Comparison of ENCODE assay signal across 10 mouse cellular contexts in genomic region chr3:67572918-67573317, GRCm38 (mm10). TPM values are rescaled to one million over a fixed set of nuclear protein-coding genes. Genes with fewer than 3 reads are reported as not detected.
DNase-seq lines count a peak whose midpoint lies in the region; ATAC-seq and TF ChIP-seq lines count a peak whose summit lies in the region.
"Had no signal": no experiment of that assay in that cellular context is flagged by ENCODE, and none has a peak within 500 bp of the region (broad histone marks: within the 10 kb centered on the region; RNA-seq: fewer than 3 reads in every experiment).

No protein-coding gene starts in this region.

- no peaks in the 10 kb centered on the region; the same call in 1 of the 2 replicates for H3K27me3 ChIP-seq in intestine, embryonic 14.5 days (replicated peaks; ENCODE audit: control insufficient read depth, insufficient read depth, low read length)
- no peaks in the 10 kb centered on the region; the same call in 1 of the 2 replicates for H3K27me3 ChIP-seq in intestine, embryonic 16.5 days (replicated peaks; ENCODE audit: control insufficient read depth, insufficient read depth, low read length)
- 0 out of 2 replicates have a peak, but pooled peaks cover 16% of the 10 kb centered on the region for H3K27me3 ChIP-seq in hindbrain, embryonic 15.5 days
- peaks cover 11% of the 10 kb centered on the region; the same call in 1 of the 2 replicates for H3K27me3 ChIP-seq in liver, embryonic 15.5 days
- 0 out of 2 replicates have a peak, but pooled peaks cover 7% of the 10 kb centered on the region for H3K27me3 ChIP-seq in neural tube, embryonic 15.5 days (replicated peaks)

- peak; percentile 50; the same call in 1 of the 2 replicates for ATAC-seq in intestine, embryonic 14.5 days (replicated peaks; ENCODE audit: low FRiP score, low TSS enrichment, low read depth)
- no peak for ATAC-seq in intestine, embryonic 16.5 days
- ATAC-seq in hindbrain, embryonic 15.5 days (ENCODE audit: low FRiP score, low read depth) = peak; percentile 67; the same call in 1 of the 2 replicates
- ATAC-seq in liver, embryonic 15.5 days (ENCODE audit: insufficient read depth) = peak; percentile 47
- 0 out of 2 replicates have a peak, but pooled peaks have one; percentile 43 for ATAC-seq in neural tube, embryonic 15.5 days (ENCODE audit: low FRiP score)

- H3K4me1 ChIP-seq in intestine, embryonic 14.5 days (replicated peaks; ENCODE audit: control insufficient read depth, insufficient read depth, low read length) = no peaks in the 10 kb centered on the region
- no peaks in the 10 kb centered on the region for H3K4me1 ChIP-seq in intestine, embryonic 16.5 days (ENCODE audit: control insufficient read depth, insufficient read depth, low read length)
- no peaks in the 10 kb centered on the region for H3K4me1 ChIP-seq in ES-E14 (ENCODE audit: control insufficient read depth in 2 of 2, insufficient read depth in 2 of 2, low read length in 2 of 2, poor library complexity in 1 of 2)
- H3K4me1 ChIP-seq in hindbrain, embryonic 15.5 days (replicated peaks) = 0 out of 2 replicates have a peak, but pooled peaks cover 3% of the 10 kb centered on the region
- peaks cover 4% of the 10 kb centered on the region; the same call in 1 of the 2 replicates for H3K4me1 ChIP-seq in liver, embryonic 15.5 days (replicated peaks)
- peaks cover 4% of the 10 kb centered on the region; the same call in 1 of the 2 replicates for H3K4me1 ChIP-seq in neural tube, embryonic 15.5 days
- H3K4me1 ChIP-seq: embryonic facial prominence, embryonic 12.5 days had no signal

- H3K36me3 ChIP-seq in intestine, embryonic 14.5 days (ENCODE audit: control insufficient read depth, insufficient read depth, low read length) = no peaks in the 10 kb centered on the region
- no peaks in the 10 kb centered on the region for H3K36me3 ChIP-seq in intestine, embryonic 16.5 days (ENCODE audit: control insufficient read depth, insufficient read depth, low read length)
- H3K36me3 ChIP-seq in ES-E14 (ENCODE audit: control insufficient read depth, insufficient read depth, low read length, poor library complexity, severe bottlenecking) = no peaks in the 10 kb centered on the region
- H3K36me3 ChIP-seq in hindbrain, embryonic 15.5 days = no peaks in the 10 kb centered on the region
- H3K36me3 ChIP-seq in liver, embryonic 15.5 days (replicated peaks) = no peaks in the 10 kb centered on the region
- no peaks in the 10 kb centered on the region for H3K36me3 ChIP-seq in neural tube, embryonic 15.5 days
- H3K36me3 ChIP-seq: embryonic facial prominence, embryonic 12.5 days had no signal

- H3K4me2 ChIP-seq in intestine, embryonic 14.5 days (ENCODE audit: low read length) = no peak overlapping the region
- H3K4me2 ChIP-seq in intestine, embryonic 16.5 days (ENCODE audit: low read depth, low read length) = no peak overlapping the region
- no peak overlapping the region for H3K4me2 ChIP-seq in hindbrain, embryonic 15.5 days
- H3K4me2 ChIP-seq in liver, embryonic 15.5 days = no peak overlapping the region
- no peak overlapping the region for H3K4me2 ChIP-seq in neural tube, embryonic 15.5 days
- H3K4me2 ChIP-seq: embryonic facial prominence, embryonic 12.5 days had no signal

- in situ Hi-C loops in ES-E14 (cut with MboI; ENCODE audit: low sequenced_read_pairs in 2 of 2, unreplicated experiment in 2 of 2) = no loop called here

- peak; percentile 61 for DNase-seq in intestine, embryonic 14.5 days (ENCODE audit: low spot score)
- peak; percentile 54 for DNase-seq in ES-E14 (ENCODE audit: low read depth, low spot score)
- DNase-seq in embryo, embryonic 11 days = peak; percentile 68
- no peak for DNase-seq in yolk sac, embryonic 10.5 days (ENCODE audit: low spot score)

- 70% methylated on average over 4 of the region's 4 CpGs for WGBS in intestine, embryonic 14.5 days
- WGBS in intestine, embryonic 16.5 days = 69% methylated on average over 4 of the region's 4 CpGs
- 69% methylated on average over 4 of the region's 4 CpGs for WGBS in hindbrain, embryonic 15.5 days
- 58% methylated on average over 4 of the region's 4 CpGs for WGBS in liver, embryonic 15.5 days (ENCODE audit: insufficient replicate concordance)
- 74% methylated on average over 4 of the region's 4 CpGs for WGBS in neural tube, embryonic 15.5 days

- no peaks in the 10 kb centered on the region for H3K9me3 ChIP-seq in intestine, embryonic 14.5 days (ENCODE audit: control insufficient read depth, low read length)
- H3K9me3 ChIP-seq in intestine, embryonic 16.5 days (ENCODE audit: control insufficient read depth, low read length) = no peaks in the 10 kb centered on the region
- H3K9me3 ChIP-seq in ES-E14 (ENCODE audit: control insufficient read depth, insufficient read depth, low read depth, low read length) = no peaks in the 10 kb centered on the region
- no peaks in the 10 kb centered on the region for H3K9me3 ChIP-seq in hindbrain, embryonic 15.5 days
- no peaks in the 10 kb centered on the region for H3K9me3 ChIP-seq in liver, embryonic 15.5 days (replicated peaks)
- H3K9me3 ChIP-seq in neural tube, embryonic 15.5 days (replicated peaks) = no peaks in the 10 kb centered on the region
- H3K9me3 ChIP-seq: embryonic facial prominence, embryonic 12.5 days had no signal

- no peak overlapping the region for H3K27ac ChIP-seq in intestine, embryonic 14.5 days (ENCODE audit: low read depth)
- H3K27ac ChIP-seq in intestine, embryonic 16.5 days (ENCODE audit: low read length) = no peak overlapping the region
- H3K27ac ChIP-seq in ES-E14 (ENCODE audit: insufficient read depth, low read depth, low read length, poor library complexity, severe bottlenecking) = no peak overlapping the region
- H3K27ac ChIP-seq in hindbrain, embryonic 15.5 days (replicated peaks) = no peak overlapping the region
- no peak overlapping the region for H3K27ac ChIP-seq in liver, embryonic 15.5 days (replicated peaks)
- H3K27ac ChIP-seq in neural tube, embryonic 15.5 days (replicated peaks) = no peak overlapping the region
- H3K27ac ChIP-seq: embryonic facial prominence, embryonic 12.5 days had no signal

- no peak overlapping the region for H3K4me3 ChIP-seq in intestine, embryonic 14.5 days (ENCODE audit: low read depth, low read length)
- H3K4me3 ChIP-seq in intestine, embryonic 16.5 days (ENCODE audit: low read length) = no peak overlapping the region
- no peak overlapping the region for H3K4me3 ChIP-seq in ES-E14 (ENCODE audit: insufficient read depth in 1 of 2, low read depth in 1 of 2, low read length in 2 of 2, poor library complexity in 1 of 2, severe bottlenecking in 1 of 2)
- no peak overlapping the region for H3K4me3 ChIP-seq in hindbrain, embryonic 15.5 days
- H3K4me3 ChIP-seq in liver, embryonic 15.5 days (replicated peaks) = no peak overlapping the region
- H3K4me3 ChIP-seq in neural tube, embryonic 15.5 days (replicated peaks) = no peak overlapping the region
- H3K4me3 ChIP-seq: embryonic facial prominence, embryonic 12.5 days; megakaryocyte, embryonic 14.5 days had no signal

- no peak overlapping the region for H3K9ac ChIP-seq in intestine, embryonic 14.5 days (ENCODE audit: low read length)
- H3K9ac ChIP-seq in intestine, embryonic 16.5 days (ENCODE audit: low read depth, low read length) = no peak overlapping the region
- H3K9ac ChIP-seq in ES-E14 (ENCODE audit: insufficient read depth, low read depth, low read length, poor library complexity, severe bottlenecking) = no peak overlapping the region
- no peak overlapping the region for H3K9ac ChIP-seq in hindbrain, embryonic 15.5 days
- H3K9ac ChIP-seq in liver, embryonic 15.5 days = no peak overlapping the region
- H3K9ac ChIP-seq in neural tube, embryonic 15.5 days (replicated peaks) = no peak overlapping the region
- H3K9ac ChIP-seq: embryonic facial prominence, embryonic 12.5 days had no signal

TF ChIP-seq in ES-E14, 5 proteins besides CTCF, POLR2A, EP300 and RAD21:
- no peak for TF ChIP-seq ZNF384 (IDR thresholded peaks at IDR 0.05; ENCODE audit: low read depth, low read length)
- no peak for TF ChIP-seq HCFC1 (IDR thresholded peaks at IDR 0.05; ENCODE audit: borderline replicate concordance, insufficient read depth, low read length)
- TF ChIP-seq CHD2 (IDR thresholded peaks at IDR 0.05; ENCODE audit: low read depth, low read length) = no peak
- TF ChIP-seq ZC3H11A (IDR thresholded peaks at IDR 0.05; ENCODE audit: borderline replicate concordance, low read depth, low read length) = no peak
- no peak for TF ChIP-seq MAFK (IDR thresholded peaks at IDR 0.05; ENCODE audit: insufficient read depth, low read depth, low read length)

RNA-seq across cellular contexts. Expression of gene Mfsd1, which starts 9.6 kb away (rescaled TPM):
- polyA plus RNA-seq in intestine, embryonic 14.5 days (2014; fragmentation: Nextera tagmentation; extraction: Ambion mirVana) = 49.0 and 55.3 TPM in 2 replicates
- polyA plus RNA-seq in intestine, embryonic 16.5 days (2015; fragmentation: Nextera tagmentation; extraction: Ambion mirVana) = 61.2 and 70.0 TPM in 2 replicates
- 96.6 and 117 TPM in 2 replicates for total RNA-seq in ES-E14 (2012; rRNA removed)
- polyA plus RNA-seq in hindbrain, embryonic 15.5 days (2015; fragmentation: Nextera tagmentation; extraction: Ambion mirVana) = 33.5 and 33.6 TPM in 2 replicates
- polyA plus RNA-seq in liver, embryonic 15.5 days (2015; fragmentation: Nextera tagmentation; extraction: Ambion mirVana) = 25.3 and 25.5 TPM in 2 replicates
- polyA plus RNA-seq in neural tube, embryonic 15.5 days (2015; fragmentation: Nextera tagmentation; extraction: Ambion mirVana) = 29.4 and 33.8 TPM in 2 replicates

RNA-seq across cellular contexts. Expression of gene Rarres1, which starts 57.6 kb away (rescaled TPM):
- polyA plus RNA-seq in intestine, embryonic 14.5 days (2014; fragmentation: Nextera tagmentation; extraction: Ambion mirVana) = 0.75 and 1.0 TPM in 2 replicates
- polyA plus RNA-seq in intestine, embryonic 16.5 days (2015; fragmentation: Nextera tagmentation; extraction: Ambion mirVana) = 1.3 and 1.4 TPM in 2 replicates
- 0.36 and 0.37 TPM in 2 replicates for total RNA-seq in ES-E14 (2012; rRNA removed)
- polyA plus RNA-seq in hindbrain, embryonic 15.5 days (2015; fragmentation: Nextera tagmentation; extraction: Ambion mirVana) = 1.4 and 3.1 TPM in 2 replicates
- 2.7 and 3.1 TPM in 2 replicates for polyA plus RNA-seq in liver, embryonic 15.5 days (2015; fragmentation: Nextera tagmentation; extraction: Ambion mirVana)
- polyA plus RNA-seq in neural tube, embryonic 15.5 days (2015; fragmentation: Nextera tagmentation; extraction: Ambion mirVana) = 3.3 and 3.9 TPM in 2 replicates
